Mouse (Mus musculus) intestine, embryonic 16.5 days (tissue): ENCODE results near the gene Nup153. TPM values are rescaled to one million over a fixed set of nuclear protein-coding genes. Genes with fewer than 3 reads are reported as not detected.

Experiments
- ATAC-seq: fragments of 200-750 bp; cut with Nextera tagmentation; 2 replicates; pipeline ENCODE4 v1.8.0; 2017; ENCODE audit warnings: moderate TSS enrichment, moderate library complexity
- H3K27ac ChIP-seq: fragments of 300-500 bp; sonication (generic); 2 replicates; pipeline ENCODE4 v1.5.1; 2014; ENCODE audit warnings: mild to moderate bottlenecking, low read length
- H3K27me3 ChIP-seq: fragments of 300-500 bp; sonication (generic); replicated peaks from 2 replicates; pipeline ENCODE4 v1.6.1; 2014; ENCODE audit warnings: low read length, control low read depth, mixed read lengths; ENCODE audit not compliant: control insufficient read depth, insufficient read depth
- H3K36me3 ChIP-seq: fragments of 300-500 bp; sonication (generic); 2 replicates; pipeline ENCODE4 v1.6.1; 2014; ENCODE audit warnings: low read length, control low read depth; ENCODE audit not compliant: control insufficient read depth, insufficient read depth
- H3K4me1 ChIP-seq: fragments of 300-500 bp; sonication (generic); 2 replicates; pipeline ENCODE4 v1.6.1; 2014; ENCODE audit warnings: low read length, control low read depth, mixed read lengths; ENCODE audit not compliant: control insufficient read depth, insufficient read depth
- H3K4me2 ChIP-seq: fragments of 300-500 bp; sonication (generic); 2 replicates; pipeline ENCODE4 v1.6.1; 2014; ENCODE audit warnings: low read depth, low read length, control low read depth
- H3K4me3 ChIP-seq: fragments of 300-500 bp; sonication (generic); 2 replicates; pipeline ENCODE4 v1.5.1; 2014; ENCODE audit warnings: mild to moderate bottlenecking, low read length
- H3K9ac ChIP-seq: fragments of 300-500 bp; sonication (generic); 2 replicates; pipeline ENCODE4 v1.6.1; 2014; ENCODE audit warnings: low read depth, low read length
- H3K9me3 ChIP-seq: fragments of 300-500 bp; sonication (generic); 2 replicates; pipeline ENCODE4 v1.6.1; 2016; ENCODE audit warnings: low read length, control low read depth; ENCODE audit not compliant: control insufficient read depth
- WGBS: fragments of 180-500 bp; shearing (Covaris S2); extraction: QIAGEN DNeasy Blood & Tissue Kit; methylation state at CpG from one replicate; pipeline ENCODE4 v1.1.7; 2014; 5-methylcytosine and 5-hydroxymethylcytosine counted together
- polyA plus RNA-seq: library from polyadenylated mRNA; unstranded; fragments of >200 nt; fragmentation: Nextera tagmentation; extraction: Ambion mirVana; gene quantifications from 2 replicates; pipeline ENCODE4 v1.2.1, GENCODE M21; 2015

Gene Nup153
- polyA plus RNA-seq, 1 experiment from 2014 or later: 12.1 TPM

GRCm38 (mm10) chr13:46663461-46663964 is 64.2 kb downstream of the Nup153 start:
- Histone ChIP-seq H3K27ac (no peak overlapping the region), H3K27me3 (peaks cover 3% of the 10 kb centered on the region; the same call in 1 of the 2 replicates), H3K4me3 (no peak overlapping the region), H3K36me3 (no peaks in the 10 kb centered on the region), H3K4me2 (no peak overlapping the region), H3K9me3 (no peaks in the 10 kb centered on the region), H3K4me1 (no peaks in the 10 kb centered on the region), H3K9ac (no peak overlapping the region)
- no peak for ATAC-seq
- WGBS: 28% methylated on average over 4 of the region's 4 CpGs

- Histone ChIP-seq H3K27me3 (no peaks in the 10 kb centered on the region), H3K9me3 (no peaks in the 10 kb centered on the region), H3K27ac (no peak overlapping the region), H3K36me3 (no peaks in the 10 kb centered on the region), H3K4me1 (no peaks in the 10 kb centered on the region), H3K4me2 (no peak overlapping the region), H3K9ac (no peak overlapping the region), H3K4me3 (no peak overlapping the region)
- no peak for ATAC-seq
- WGBS: 87% methylated on average over 5 of the region's 5 CpGs
These were observed 68.5 kb downstream of the Nup153 start for GRCm38 (mm10) chr13:46659211-46659610.

GRCm38 (mm10) chr13:46654566-46654965 is 73.2 kb downstream of the Nup153 start:
- WGBS: 83% methylated on average over 5 of the region's 5 CpGs
- Histone ChIP-seq H3K27me3 (no peaks in the 10 kb centered on the region), H3K4me3 (no peak overlapping the region), H3K9me3 (no peaks in the 10 kb centered on the region), H3K4me1 (no peaks in the 10 kb centered on the region), H3K27ac (no peak overlapping the region), H3K4me2 (no peak overlapping the region), H3K9ac (no peak overlapping the region), H3K36me3 (no peaks in the 10 kb centered on the region)
- ATAC-seq: no peak

- WGBS: 59% methylated on average over 4 of the region's 4 CpGs
- no peak for ATAC-seq
- no peak overlapping the region for H3K27ac ChIP-seq
- H3K4me2 ChIP-seq: no peak overlapping the region
- no peaks in the 10 kb centered on the region for H3K4me1 ChIP-seq
- no peaks in the 10 kb centered on the region for H3K36me3 ChIP-seq
- no peak overlapping the region for H3K9ac ChIP-seq
- no peaks in the 10 kb centered on the region for H3K27me3 ChIP-seq
- H3K9me3 ChIP-seq: no peaks in the 10 kb centered on the region
- no peak overlapping the region for H3K4me3 ChIP-seq
These were observed 74.1 kb downstream of the Nup153 start for GRCm38 (mm10) chr13:46653671-46654070.

- H3K9ac ChIP-seq: no peak overlapping the region
- no peak overlapping the region for H3K4me3 ChIP-seq
- ATAC-seq: no peak
- 72% methylated on average over 7 of the region's 7 CpGs for WGBS
- H3K9me3 ChIP-seq: no peaks in the 10 kb centered on the region
- no peaks in the 10 kb centered on the region for H3K36me3 ChIP-seq
- H3K4me2 ChIP-seq: no peak overlapping the region
- no peaks in the 10 kb centered on the region for H3K4me1 ChIP-seq
- no peaks in the 10 kb centered on the region for H3K27me3 ChIP-seq
- H3K27ac ChIP-seq: no peak overlapping the region
These were observed 75.1 kb downstream of the Nup153 start for GRCm38 (mm10) chr13:46652671-46653070.

GRCm38 (mm10) chr13:46651853-46652252 is 75.9 kb downstream of the Nup153 start:
- H3K4me1 ChIP-seq: no peaks in the 10 kb centered on the region
- no peak overlapping the region for H3K4me3 ChIP-seq
- no peak overlapping the region for H3K27ac ChIP-seq
- no peaks in the 10 kb centered on the region for H3K36me3 ChIP-seq
- H3K4me2 ChIP-seq: no peak overlapping the region
- no peaks in the 10 kb centered on the region for H3K27me3 ChIP-seq
- no peaks in the 10 kb centered on the region for H3K9me3 ChIP-seq
- no peak overlapping the region for H3K9ac ChIP-seq
- ATAC-seq: no peak
- WGBS: 81% methylated on average over 7 of the region's 7 CpGs

GRCm38 (mm10) chr13:46645476-46645875 is 82.3 kb downstream of the Nup153 start:
- Histone ChIP-seq H3K4me2 (no peak overlapping the region), H3K9me3 (peaks cover 7% of the 10 kb centered on the region), H3K4me3 (no peak overlapping the region), H3K27me3 (no peaks in the 10 kb centered on the region), H3K4me1 (no peaks in the 10 kb centered on the region), H3K36me3 (no peaks in the 10 kb centered on the region), H3K9ac (no peak overlapping the region), H3K27ac (no peak overlapping the region)
- ATAC-seq: no peak
- 88% methylated on average over 6 of the region's 6 CpGs for WGBS

GRCm38 (mm10) chr13:46644175-46644574 is 83.6 kb downstream of the Nup153 start:
- H3K27me3 ChIP-seq: no peaks in the 10 kb centered on the region
- no peak overlapping the region for H3K4me2 ChIP-seq
- 85% methylated on average over 6 of the region's 6 CpGs for WGBS
- peaks cover 7% of the 10 kb centered on the region for H3K9me3 ChIP-seq
- H3K27ac ChIP-seq: no peak overlapping the region
- no peaks in the 10 kb centered on the region for H3K4me1 ChIP-seq
- no peak overlapping the region for H3K9ac ChIP-seq
- no peak for ATAC-seq
- no peaks in the 10 kb centered on the region for H3K36me3 ChIP-seq
- H3K4me3 ChIP-seq: no peak overlapping the region

GRCm38 (mm10) chr13:46642318-46642717 is 85.4 kb downstream of the Nup153 start:
- no peak overlapping the region for H3K4me3 ChIP-seq
- H3K27ac ChIP-seq: no peak overlapping the region
- H3K27me3 ChIP-seq: no peaks in the 10 kb centered on the region
- H3K9ac ChIP-seq: no peak overlapping the region
- H3K36me3 ChIP-seq: no peaks in the 10 kb centered on the region
- ATAC-seq: no peak
- H3K9me3 ChIP-seq: peaks cover 7% of the 10 kb centered on the region
- WGBS: 85% methylated on average over 4 of the region's 4 CpGs
- H3K4me1 ChIP-seq: no peaks in the 10 kb centered on the region
- no peak overlapping the region for H3K4me2 ChIP-seq
